Mouse (Mus musculus) megakaryocyte-erythroid progenitor cell, adult 5 weeks (primary cell): ENCODE measurements around the gene Gm17535. TPM values are rescaled to one million over a fixed set of nuclear protein-coding genes. Genes with fewer than 3 reads are reported as not detected.

Source experiments
- polyA plus RNA-seq: library from polyadenylated mRNA; stranded (reverse); fragments of >175 nt; gene quantifications from 2 replicates; pipeline ENCODE4 v1.2.3, GENCODE M21; 2012

Gm17535 gene
- polyA plus RNA-seq: 0.11 TPM in 1 of 2 replicates, not detected in the other

DNA sequence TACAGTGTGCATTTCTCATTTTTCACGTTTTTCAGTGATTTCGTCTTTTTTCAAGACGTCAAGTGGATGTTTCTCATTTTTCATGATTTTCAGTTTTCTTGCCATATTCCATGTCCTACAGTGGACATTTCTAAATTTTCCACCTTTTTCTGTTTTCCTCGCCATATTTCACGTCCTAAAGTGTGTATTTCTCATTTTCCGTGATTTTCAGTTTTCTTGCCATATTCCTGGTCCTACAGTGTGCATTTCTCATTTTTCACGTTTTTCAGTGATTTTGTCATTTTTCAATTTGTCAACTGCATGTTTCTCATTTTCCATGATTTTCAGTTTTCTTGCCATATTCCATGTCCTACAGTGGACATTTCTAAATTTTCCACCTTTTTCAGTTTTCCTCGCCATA lies at the start of gene Gm17535:
Gene Gm17535 (plus strand): TSS at position 301 of the 400 bp plus-strand sequence.

GRCm38 (mm10) chr9:3000445-3000972 lies 33.9 kb upstream of the Gm17535 start, which contains the start of gene Gm10722:
Gm10722 (plus strand) TSS chr9:3000922.

DNA sequence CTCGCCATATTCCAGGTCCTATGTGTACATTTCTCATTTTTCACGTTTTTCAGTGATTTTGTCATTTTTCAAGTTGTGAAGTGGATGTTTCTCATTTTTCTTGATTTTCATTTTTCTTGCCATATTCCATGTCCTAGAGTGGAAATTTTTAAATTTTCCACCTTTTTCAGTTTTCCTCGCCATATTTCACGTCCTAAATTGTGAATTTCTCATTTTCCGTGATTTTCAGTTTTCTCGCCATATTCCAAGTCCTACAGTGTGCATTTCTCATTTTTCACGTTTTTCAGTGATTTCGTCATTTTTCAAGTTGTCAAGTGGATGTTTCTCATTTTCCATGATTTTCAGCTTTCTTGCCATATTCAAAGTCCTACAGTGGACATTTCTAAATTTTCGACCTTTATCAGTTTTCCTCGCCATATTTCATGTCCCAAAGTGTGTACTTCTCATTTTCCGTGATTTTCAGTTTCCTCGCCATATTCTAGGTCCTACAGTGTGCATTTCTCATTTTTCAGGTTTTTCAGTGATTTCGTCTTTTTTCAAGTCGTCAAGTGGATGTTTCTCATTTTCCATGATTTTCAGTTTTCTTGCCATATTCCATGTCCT lies 31.5 kb upstream of the Gm17535 start, which contains the start of gene Gm11168:
Gene Gm11168 (plus strand): TSS at position 553 of the 603 bp plus-strand sequence.

GRCm38 (mm10) chr9:3012733-3013279 lies 21.6 kb upstream of the Gm17535 start, which contains the start of gene Gm10721:
Gm10721 (plus strand) TSS chr9:3013140.

GRCm38 (mm10) chr9:3015354-3015753 lies 19.0 kb upstream of the Gm17535 start, which contains the start of gene Gm10720:
Gm10720 (plus strand) TSS chr9:3015654.

DNA sequence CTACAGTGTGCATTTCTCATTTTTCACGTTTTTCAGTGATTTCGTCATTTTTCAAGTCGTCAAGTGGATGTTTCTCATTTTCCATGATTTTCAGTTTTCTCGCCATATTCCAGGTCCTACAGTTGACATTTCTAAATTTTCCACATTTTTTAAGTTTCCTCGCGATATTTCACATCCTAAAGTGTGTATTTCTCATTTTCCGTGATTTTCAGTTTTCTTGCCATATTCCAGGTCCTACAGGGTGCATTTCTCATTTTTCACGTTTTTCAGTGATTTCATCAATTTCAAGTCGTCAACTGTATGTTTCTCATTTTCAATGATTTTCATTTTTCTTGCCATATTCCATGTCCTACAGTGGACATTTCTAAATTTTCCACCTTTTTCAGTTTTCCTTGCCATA lies 17.3 kb upstream of the Gm17535 start, which contains the start of gene Gm10719:
Gene Gm10719 (plus strand): TSS at position 301 of the 400 bp plus-strand sequence.

DNA sequence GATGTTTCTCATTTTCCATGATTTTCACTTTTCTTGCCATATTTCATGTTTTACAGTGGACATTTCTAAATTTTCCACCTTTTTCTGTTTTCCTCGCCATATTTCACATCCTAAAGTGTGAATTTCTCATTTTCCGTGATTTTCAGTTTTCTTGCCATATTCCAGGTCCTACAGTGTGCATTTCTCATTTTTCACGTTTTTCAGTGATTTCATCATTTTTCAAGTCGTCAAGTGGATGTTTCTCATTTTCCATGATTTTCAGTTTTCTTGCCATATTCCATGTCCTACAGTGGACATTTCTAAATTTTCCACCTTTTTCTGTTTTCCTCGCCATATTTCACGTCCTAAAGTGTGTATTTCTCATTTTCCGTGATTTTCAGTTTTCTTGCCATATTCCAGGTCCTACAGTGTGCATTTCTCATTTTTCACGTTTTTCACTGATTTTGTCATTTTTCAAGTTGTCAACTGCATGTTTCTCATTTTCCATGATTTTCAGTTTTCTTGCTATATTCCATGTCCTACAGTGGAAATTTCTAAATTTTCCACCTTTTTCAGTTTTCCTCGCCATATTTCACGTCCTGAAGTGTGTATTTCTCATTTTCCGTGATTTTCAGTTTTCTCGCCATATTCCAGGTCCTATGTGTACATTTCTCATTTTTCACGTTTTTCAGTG lies 11.0 kb upstream of the Gm17535 start, which contains the start of gene Gm10718:
Gene Gm10718 (plus strand): TSS at position 236 of the 673 bp plus-strand sequence.

DNA sequence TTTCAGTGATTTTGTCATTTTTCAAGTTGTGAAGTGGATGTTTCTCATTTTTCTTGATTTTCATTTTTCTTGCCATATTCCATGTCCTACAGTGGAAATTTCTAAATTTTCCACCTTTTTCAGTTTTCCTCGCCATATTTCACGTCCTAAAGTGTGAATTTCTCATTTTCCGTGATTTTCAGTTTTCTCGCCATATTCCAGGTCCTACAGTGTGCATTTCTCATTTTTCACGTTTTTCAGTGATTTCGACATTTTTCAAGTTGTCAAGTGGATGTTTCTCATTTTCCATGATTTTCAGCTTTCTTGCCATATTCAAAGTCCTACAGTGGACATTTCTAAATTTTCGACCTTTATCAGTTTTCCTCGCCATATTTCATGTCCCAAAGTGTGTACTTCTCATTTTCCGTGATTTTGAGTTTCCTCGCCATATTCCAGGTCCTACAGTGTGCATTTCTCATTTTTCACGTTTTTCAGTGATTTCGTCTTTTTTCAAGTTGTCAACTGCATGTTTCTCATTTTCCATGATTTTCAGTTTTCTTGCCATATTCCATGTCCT lies 9.4 kb upstream of the Gm17535 start, which contains the start of gene Gm10717:
Gene Gm10717 (plus strand): TSS at position 506 of the 556 bp plus-strand sequence.

GRCm38 (mm10) chr9:3036577-3036976 lies 2.2 kb downstream of the Gm17535 start, which contains the start of gene Gm10715:
Gm10715 (plus strand) TSS chr9:3036877.

Other genes starting within 250 kb of the Gm17535 start
- 0.52 TPM in 1 of 2 replicates, not detected in the other for gene Gm10722, start 33.7 kb upstream of the Gm17535 start, polyA plus RNA-seq
- 0.34 and 1.7 TPM in 2 replicates for gene Gm11168, start 31.3 kb upstream of the Gm17535 start, polyA plus RNA-seq
- 0.89 and 1.3 TPM in 2 replicates for gene Gm10721, start 21.5 kb upstream of the Gm17535 start, polyA plus RNA-seq
- 0.16 TPM in 1 of 2 replicates, not detected in the other for gene Gm10720, start 18.9 kb upstream of the Gm17535 start, polyA plus RNA-seq
- gene Gm10719, start 17.2 kb upstream of the Gm17535 start, polyA plus RNA-seq: 4.6 and 9.5 TPM in 2 replicates
- 10.9 and 17.3 TPM in 2 replicates for gene Gm10718, start 11.1 kb upstream of the Gm17535 start, polyA plus RNA-seq
- 0.82 and 1.9 TPM in 2 replicates for gene Gm10717, start 9.2 kb upstream of the Gm17535 start, polyA plus RNA-seq
- gene Gm10715, start 2.3 kb downstream of the Gm17535 start, polyA plus RNA-seq: not detected in 2 replicates